In the genomic region with DNA sequence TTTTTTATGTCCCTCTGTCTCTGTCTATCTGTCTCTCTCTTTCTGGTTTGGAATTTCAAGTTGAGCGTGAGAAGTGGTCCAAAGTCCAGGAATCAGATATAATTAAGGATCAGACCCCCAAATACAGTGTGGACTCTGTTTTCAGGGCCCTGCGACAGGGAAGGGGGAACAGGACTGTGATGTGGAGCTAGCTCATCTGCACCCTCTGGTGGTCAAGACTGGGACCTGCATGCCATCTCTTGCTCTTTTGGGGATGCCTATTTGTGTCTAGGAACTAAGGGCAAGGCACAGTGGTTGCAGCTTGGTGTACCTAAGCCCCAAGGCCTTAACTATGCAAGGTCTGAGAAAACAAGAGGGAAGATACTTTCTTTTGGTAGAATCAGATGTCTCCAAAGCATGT, we compare ENCODE assay signal across 8 mouse cellular contexts. TPM values are rescaled to one million over a fixed set of nuclear protein-coding genes. Genes with fewer than 3 reads are reported as not detected.
DNase-seq lines count a peak whose midpoint lies in the region; ATAC-seq and TF ChIP-seq lines count a peak whose summit lies in the region.

No protein-coding gene starts in this region.

- DNase-seq in ovary, postnatal 10 days (ENCODE audit: low spot score), result peak; percentile 59
- DNase-seq in ovary, adult 18-20 months (ENCODE audit: low spot score), result no peak
- DNase-seq in adrenal gland, postnatal 4 days (ENCODE audit: low spot score in 2 of 2), result peak; percentile 60 to 66
- peak; percentile 81 for DNase-seq in induced T-regulatory cell, adult 2 months (ENCODE audit: low read depth)
- peak; percentile 70 for DNase-seq in limb, embryonic 14.5 days (ENCODE audit: low spot score)
- peak; percentile 67 for DNase-seq in ovary, postnatal 36 days (ENCODE audit: low spot score)
- peak; percentile 80 for DNase-seq in thymus, postnatal 25 days

- 7% methylated on average over 2 of the region's 2 CpGs for WGBS in limb, embryonic 14.5 days

- TF ChIP-seq POLR2A in limb, embryonic 14.5 days (IDR thresholded peaks at IDR 0.05; ENCODE audit: borderline replicate concordance, extremely low read depth, insufficient read depth, insufficient read length), result no peak

- no peak overlapping the region for H3K4me2 ChIP-seq in limb, embryonic 14.5 days (replicated peaks; ENCODE audit: low read depth, low read length, severe bottlenecking)

- H3K4me3 ChIP-seq in limb, embryonic 14.5 days (replicated peaks; ENCODE audit: low read length), result no peak overlapping the region

- H3K9ac ChIP-seq in limb, embryonic 14.5 days (ENCODE audit: low read depth, low read length, severe bottlenecking), result no peak overlapping the region

- peaks cover 13% of the 10 kb centered on the region for H3K36me3 ChIP-seq in limb, embryonic 14.5 days (ENCODE audit: control insufficient read depth, insufficient read depth, low read length)

- no peak overlapping the region for H3K27ac ChIP-seq in limb, embryonic 14.5 days (replicated peaks; ENCODE audit: low read depth, low read length)

- H3K4me1 ChIP-seq in limb, embryonic 14.5 days (ENCODE audit: control insufficient read depth, insufficient read depth, low read length), result no peaks in the 10 kb centered on the region

- no peaks in the 10 kb centered on the region for H3K27me3 ChIP-seq in limb, embryonic 14.5 days (ENCODE audit: control insufficient read depth, insufficient read depth, low read length)

- peak; percentile 56 for ATAC-seq in erythroid progenitor cell, adult 5-6 weeks (replicated peaks; ENCODE audit: low FRiP score, poor library complexity, severe bottlenecking)
- peak; percentile 53; the same call in 1 of the 2 replicates for ATAC-seq in limb, embryonic 14.5 days (ENCODE audit: low FRiP score, low read depth)

- no peaks in the 10 kb centered on the region for H3K9me3 ChIP-seq in limb, embryonic 14.5 days (ENCODE audit: control insufficient read depth, low read length)

RNA-seq across cellular contexts. Expression of gene Armh1, which starts 15.4 kb away (rescaled TPM):
- 1 to 10 TPM; 2.0 to 2.3 TPM for total RNA-seq in adrenal gland, postnatal 4 days (2021)
- not detected in 2 replicates for total RNA-seq in erythroid progenitor cell, adult 5-6 weeks (2015; ENCODE audit: low replicate concordance)
- not detected in 2 replicates for total RNA-seq in erythroid progenitor cell, adult 5-6 weeks (2017; ENCODE audit: low replicate concordance)
- polyA plus RNA-seq in limb, embryonic 14.5 days (2012; rRNA removed), result 1.4 and 1.9 TPM in 2 replicates
- polyA plus RNA-seq in limb, embryonic 14.5 days (2014; fragmentation: Nextera tagmentation; extraction: Ambion mirVana), result 0.40 and 1.3 TPM in 2 replicates

RNA-seq across cellular contexts. Expression of gene Tmem53, which starts 15.5 kb away (rescaled TPM):
- 10 to 100 TPM; 50.7 to 56.9 TPM for total RNA-seq in adrenal gland, postnatal 4 days (2021)
- 8.4 TPM in 1 of 2 replicates, not detected in the other for total RNA-seq in erythroid progenitor cell, adult 5-6 weeks (2015; ENCODE audit: low replicate concordance)
- 0.39 TPM in 1 of 2 replicates, not detected in the other for total RNA-seq in erythroid progenitor cell, adult 5-6 weeks (2017; ENCODE audit: low replicate concordance)
- 7.7 and 11.2 TPM in 2 replicates for polyA plus RNA-seq in limb, embryonic 14.5 days (2012; rRNA removed)
- 10.5 and 12.0 TPM in 2 replicates for polyA plus RNA-seq in limb, embryonic 14.5 days (2014; fragmentation: Nextera tagmentation; extraction: Ambion mirVana)

Comparison
In these comparisons a context has a peak if more than half of its experiments do, and no peak if none do; other contexts are left out.
1. RNA of gene Tmem53, which starts 15.5 kb away (total RNA-seq): 50.7 to 56.9 TPM in adrenal gland, postnatal 4 days; 0.39 to 8.4 TPM in erythroid progenitor cell, adult 5-6 weeks; every median in the first group is over 4 times any median in the second.